In genomic region chr10:43052462-43052861, GRCm38 (mm10) we compare ENCODE assay signal across 8 mouse cellular contexts.
DNase-seq lines count a peak whose midpoint lies in the region; ATAC-seq and TF ChIP-seq lines count a peak whose summit lies in the region.
"Had no signal": no experiment of that assay in that cellular context is flagged by ENCODE, and none has a peak within 500 bp of the region (broad histone marks: within the 10 kb centered on the region; RNA-seq: fewer than 3 reads in every experiment).

No protein-coding gene starts in this region.

- TF ChIP-seq CTCF in intestine, postnatal 0 days (IDR thresholded peaks at IDR 0.05; ENCODE audit: low read depth) = peak; percentile 57
- no peak for TF ChIP-seq CTCF in thymus, adult 2 months (IDR thresholded peaks at IDR 0.05; ENCODE audit: borderline replicate concordance, control insufficient read depth, extremely low read depth, insufficient read depth, low read length, poor library complexity)

- no peak overlapping the region for H3K4me2 ChIP-seq in intestine, postnatal 0 days (replicated peaks; ENCODE audit: low read depth)
- no peak overlapping the region for H3K4me2 ChIP-seq in intestine, embryonic 16.5 days (ENCODE audit: low read depth, low read length)

- 54% methylated on average over 5 of the region's 5 CpGs for WGBS in intestine, postnatal 0 days
- 60% methylated on average over 5 of the region's 5 CpGs for WGBS in intestine, embryonic 16.5 days
- WGBS in thymus, adult 2 months = 66% methylated on average over 5 of the region's 5 CpGs

- H3K4me3 ChIP-seq in intestine, postnatal 0 days (ENCODE audit: low read depth, low read length) = no peak overlapping the region
- H3K4me3 ChIP-seq in intestine, embryonic 16.5 days (ENCODE audit: low read length) = no peak overlapping the region
- H3K4me3 ChIP-seq in thymus, adult 2 months (ENCODE audit: control insufficient read depth, insufficient read depth, low read length) = no peak overlapping the region

- no peaks in the 10 kb centered on the region for H3K9me3 ChIP-seq in intestine, postnatal 0 days (ENCODE audit: control insufficient read depth)
- H3K9me3 ChIP-seq in intestine, embryonic 16.5 days (ENCODE audit: control insufficient read depth, low read length) = no peaks in the 10 kb centered on the region

- no peak for TF ChIP-seq POLR2A in thymus, adult 2 months (IDR thresholded peaks at IDR 0.05; ENCODE audit: control insufficient read depth, extremely low read depth, insufficient read depth, low read length, poor library complexity)

- no peaks in the 10 kb centered on the region for H3K4me1 ChIP-seq in intestine, postnatal 0 days (replicated peaks; ENCODE audit: control insufficient read depth, insufficient read depth, low read length)
- H3K4me1 ChIP-seq in intestine, embryonic 16.5 days (ENCODE audit: control insufficient read depth, insufficient read depth, low read length) = 0 out of 2 replicates have a peak, but pooled peaks cover 2% of the 10 kb centered on the region
- H3K4me1 ChIP-seq in thymus, adult 2 months (replicated peaks; ENCODE audit: control insufficient read depth, insufficient read depth, low read length) = no peaks in the 10 kb centered on the region

- no peak for ATAC-seq in intestine, postnatal 0 days
- no peak for ATAC-seq in intestine, embryonic 16.5 days

- H3K36me3 ChIP-seq in intestine, postnatal 0 days (ENCODE audit: control insufficient read depth, insufficient read depth) = no peaks in the 10 kb centered on the region
- no peaks in the 10 kb centered on the region for H3K36me3 ChIP-seq in intestine, embryonic 16.5 days (ENCODE audit: control insufficient read depth, insufficient read depth, low read length)
- H3K36me3 ChIP-seq in thymus, adult 2 months (ENCODE audit: control insufficient read depth, insufficient read depth, low read length) = no peaks in the 10 kb centered on the region

- no peak overlapping the region for H3K9ac ChIP-seq in intestine, postnatal 0 days (ENCODE audit: low read depth, low read length)
- no peak overlapping the region for H3K9ac ChIP-seq in intestine, embryonic 16.5 days (ENCODE audit: low read depth, low read length)

- H3K27me3 ChIP-seq in intestine, postnatal 0 days (replicated peaks; ENCODE audit: control insufficient read depth, insufficient read depth, low read length) = no peaks in the 10 kb centered on the region
- H3K27me3 ChIP-seq in intestine, embryonic 16.5 days (replicated peaks; ENCODE audit: control insufficient read depth, insufficient read depth, low read length) = no peaks in the 10 kb centered on the region
- H3K27me3 ChIP-seq in thymus, adult 2 months (ENCODE audit: control insufficient read depth, insufficient read depth, low read length) = no peaks in the 10 kb centered on the region

- peak; percentile 27 for DNase-seq in thymus, postnatal 4 days
- no peak for DNase-seq in thymus, adult 2 months
- peak; percentile 57 for DNase-seq in cerebellum, adult 9-10 months
- no peak for DNase-seq in ovary, postnatal 10 days (ENCODE audit: low spot score)
- DNase-seq in spleen, adult 12 weeks (ENCODE audit: low spot score) = no peak

- no peak overlapping the region for H3K27ac ChIP-seq in intestine, postnatal 0 days (ENCODE audit: low read depth, low read length)
- H3K27ac ChIP-seq in intestine, embryonic 16.5 days (ENCODE audit: low read length) = no peak overlapping the region
- no peak overlapping the region for H3K27ac ChIP-seq in thymus, adult 2 months (ENCODE audit: control insufficient read depth, insufficient read depth, low read length)
- H3K27ac ChIP-seq: macrophage had no signal

Comparison
In these comparisons a context has a peak if more than half of its experiments do, and no peak if none do; other contexts are left out.
1. DNase-seq: peak in thymus, postnatal 4 days (single experiment) and cerebellum, adult 9-10 months (single experiment); none in thymus, adult 2 months (single experiment), ovary, postnatal 10 days (single experiment) and spleen, adult 12 weeks (single experiment).